Mouse (Mus musculus): ENCODE measurements around the gene Med21.

DNA sequence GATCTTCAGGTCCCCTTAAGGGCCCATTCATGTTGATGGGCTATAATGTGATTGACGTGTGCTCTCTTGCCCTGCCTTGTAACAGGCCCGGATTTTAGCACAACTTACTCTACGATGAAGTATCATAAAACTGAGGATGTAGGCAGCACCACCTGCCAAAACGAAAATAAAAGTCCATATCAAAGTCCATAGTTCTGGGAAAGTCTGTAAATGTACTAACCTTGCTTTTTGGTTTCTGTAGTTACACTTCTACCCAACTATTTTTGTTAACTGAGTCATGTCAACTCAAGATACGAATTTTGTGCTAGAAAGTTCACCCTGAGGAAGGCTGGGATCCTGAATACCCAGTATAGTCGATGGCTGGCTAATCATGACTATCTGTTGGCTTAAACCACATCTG lies 1.4 kb upstream of the Med21 start:
- TF ChIP-seq POLR2A (IDR thresholded peaks at IDR 0.05; ENCODE audit: insufficient read depth, low read depth, low read length) (no peak), CTCF (IDR thresholded peaks at IDR 0.05; ENCODE audit: insufficient read depth, low read depth, low read length) (no peak)
